Mouse (Mus musculus) macrophage (primary cell): ENCODE results near the gene Sox12. TPM values are rescaled to one million over a fixed set of nuclear protein-coding genes. Genes with fewer than 3 reads are reported as not detected.
"Not testable (repeated sequence)": the region's sequence is repeated elsewhere in the genome, so short reads cannot be mapped to it uniquely, and the experiment has no call there.

Experiments
- H3K27ac ChIP-seq: fragments of 350-480 bp; formaldehyde crosslinking; 2 replicates; pipeline ENCODE4 v1.9.0; 2021
- H3K36me3 ChIP-seq: fragments of 350-480 bp; formaldehyde crosslinking; 2 replicates; pipeline ENCODE4 v1.9.0; 2021; ENCODE audit errors: inconsistent target
- H3K4me3 ChIP-seq: fragments of 350-480 bp; formaldehyde crosslinking; 2 replicates; pipeline ENCODE4 v1.9.0; 2021; ENCODE audit errors: inconsistent target
- H3K79me2 ChIP-seq: fragments of 350-480 bp; formaldehyde crosslinking; 2 replicates; pipeline ENCODE4 v1.9.0; 2021; ENCODE audit errors: inconsistent target
- WGBS: methylation state at CpG from one replicate; pipeline ENCODE4 v1.1.7; 2026; ENCODE audit warnings: inconsistent platforms; ENCODE audit not compliant: missing documents; 5-methylcytosine and 5-hydroxymethylcytosine counted together
- polyA plus RNA-seq: library from polyadenylated mRNA; stranded (reverse); fragments of 250-400 nt; gene quantifications from 3 replicates; pipeline ENCODE4 v1.2.4, GENCODE M21; 2018; ENCODE audit warnings: inconsistent platforms
- total RNA-seq, 78 experiments: library from RNA; depleted of rRNA; stranded (reverse); fragments of 250-400 nt; gene quantifications; 1 replicate in 9 of 78; 2 replicates in 24 of 78; 3 replicates in 43 of 78; 4 replicates in 2 of 78; pipeline ENCODE4 v1.2.4; 2018; ENCODE audit warnings: inconsistent platforms in 56 of 78

Sox12 gene
- total RNA-seq (2018; cell fraction: chromatin; rRNA removed): 1 to 10 TPM in 1 of 26 experiments, under 1 TPM in 2, not detected in 23; 0.08 to 1.7 (median 0.16) TPM
- total RNA-seq (2018; cell fraction: cytosol; rRNA removed): under 1 TPM in 12 of 26 experiments, not detected in 14; 0.03 to 0.10 (median 0.05) TPM
- total RNA-seq (2018; cell fraction: nucleus; rRNA removed): under 1 TPM in 1 of 26 experiments, not detected in 25; 0.17 TPM
- 0.11 to 0.15 TPM in 2 of 3 replicates, not detected in the other for polyA plus RNA-seq

- Histone ChIP-seq H3K27ac (no peak within 1 kb of the TSS), H3K79me2 (no peaks in the 10 kb centered on the region), H3K4me3 (peak within 1 kb of the TSS; percentile 17), H3K36me3 (no peaks in the 10 kb centered on the region)
- under 1% methylated on average over 90 of the region's 104 CpGs for WGBS
These were observed at the start of gene Sox12 for GRCm38 (mm10) chr2:152397680-152398435. Gene Sox12 (minus strand): TSS chr2:152398063.

- Histone ChIP-seq H3K36me3 (no peaks in the 10 kb centered on the region), H3K79me2 (no peaks in the 10 kb centered on the region), H3K4me3 (no peak overlapping the region), H3K27ac (no peak overlapping the region)
- 87% methylated on average over 5 of the region's 5 CpGs for WGBS
These were observed 49.6 kb upstream of the Sox12 start for GRCm38 (mm10) chr2:152447461-152447860.

GRCm38 (mm10) chr2:152446642-152447041, 48.8 kb upstream of the Sox12 start:
- Histone ChIP-seq H3K27ac (no peak overlapping the region), H3K79me2 (no peaks in the 10 kb centered on the region), H3K4me3 (no peak overlapping the region), H3K36me3 (no peaks in the 10 kb centered on the region)
- 46% methylated on average over 2 of the region's 2 CpGs for WGBS

- no peak overlapping the region for H3K4me3 ChIP-seq
- 92% methylated on average over 8 of the region's 8 CpGs for WGBS
- no peaks in the 10 kb centered on the region for H3K36me3 ChIP-seq
- H3K27ac ChIP-seq: no peak overlapping the region
- H3K79me2 ChIP-seq: no peaks in the 10 kb centered on the region
These were observed 45.4 kb upstream of the Sox12 start for GRCm38 (mm10) chr2:152443281-152443680.

GRCm38 (mm10) chr2:152442322-152442721, 44.5 kb upstream of the Sox12 start:
- H3K4me3 ChIP-seq: no peak overlapping the region
- WGBS: 79% methylated on average over 4 of the region's 4 CpGs
- H3K27ac ChIP-seq: no peak overlapping the region
- no peaks in the 10 kb centered on the region for H3K79me2 ChIP-seq
- no peaks in the 10 kb centered on the region for H3K36me3 ChIP-seq

GRCm38 (mm10) chr2:152439833-152440232, 42.0 kb upstream of the Sox12 start:
- Histone ChIP-seq H3K4me3 (no peak overlapping the region), H3K79me2 (no peaks in the 10 kb centered on the region), H3K27ac (no peak overlapping the region), H3K36me3 (no peaks in the 10 kb centered on the region)
- WGBS: 96% methylated on average over 2 of the region's 2 CpGs

- 83% methylated on average over 1 of the region's 1 CpGs for WGBS
- Histone ChIP-seq H3K36me3 (no peaks in the 10 kb centered on the region), H3K79me2 (no peaks in the 10 kb centered on the region), H3K4me3 (no peak overlapping the region), H3K27ac (no peak overlapping the region)
These were observed 41.1 kb upstream of the Sox12 start for GRCm38 (mm10) chr2:152438963-152439362.

GRCm38 (mm10) chr2:152436983-152437860, 39.4 kb upstream of the Sox12 start:
- WGBS: 6% methylated on average over 23 of the region's 23 CpGs
- Histone ChIP-seq H3K79me2 (no peaks in the 10 kb centered on the region), H3K36me3 (no peaks in the 10 kb centered on the region), H3K4me3 (no peak overlapping the region), H3K27ac (no peak overlapping the region)

- 91% methylated on average over 7 of the region's 7 CpGs for WGBS
- Histone ChIP-seq H3K4me3 (no peak overlapping the region), H3K27ac (no peak overlapping the region), H3K36me3 (no peaks in the 10 kb centered on the region), H3K79me2 (no peaks in the 10 kb centered on the region)
These were observed 38.6 kb upstream of the Sox12 start for GRCm38 (mm10) chr2:152436405-152436901.

- not testable (repeated sequence) for H3K4me3 ChIP-seq, H3K27ac ChIP-seq, H3K36me3 ChIP-seq, H3K79me2 ChIP-seq
- 80% methylated on average over 2 of the region's 2 CpGs for WGBS
These were observed 30.6 kb upstream of the Sox12 start for GRCm38 (mm10) chr2:152428481-152428880.

GRCm38 (mm10) chr2:152427493-152427892, 29.6 kb upstream of the Sox12 start:
- no peak overlapping the region for H3K4me3 ChIP-seq
- H3K79me2 ChIP-seq: no peaks in the 10 kb centered on the region
- H3K36me3 ChIP-seq: no peaks in the 10 kb centered on the region
- no peak overlapping the region for H3K27ac ChIP-seq
- 62% methylated on average over 12 of the region's 12 CpGs for WGBS

GRCm38 (mm10) chr2:152415786-152416185, 17.9 kb upstream of the Sox12 start:
- 94% methylated on average over 3 of the region's 3 CpGs for WGBS
- no peaks in the 10 kb centered on the region for H3K79me2 ChIP-seq
- H3K4me3 ChIP-seq: no peak overlapping the region
- H3K27ac ChIP-seq: no peak overlapping the region
- H3K36me3 ChIP-seq: no peaks in the 10 kb centered on the region

GRCm38 (mm10) chr2:152415287-152415686, 17.4 kb upstream of the Sox12 start, which contains the start of gene 6820408C15Rik:
Gene 6820408C15Rik (plus strand): TSS chr2:152415587.
- Histone ChIP-seq H3K79me2 (no peaks in the 10 kb centered on the region), H3K36me3 (no peaks in the 10 kb centered on the region), H3K4me3 (no peak within 1 kb of the TSS; the same call in 1 of the 2 replicates), H3K27ac (no peak within 1 kb of the TSS)
- WGBS: 55% methylated on average over 4 of the region's 4 CpGs

GRCm38 (mm10) chr2:152414591-152415165, 16.8 kb upstream of the Sox12 start, which contains the start of gene Zcchc3:
Gene Zcchc3 (minus strand): TSS chr2:152415027.
- no peaks in the 10 kb centered on the region for H3K79me2 ChIP-seq
- H3K27ac ChIP-seq: no peak within 1 kb of the TSS
- H3K4me3 ChIP-seq: peak within 1 kb of the TSS; percentile 10; the same call in 1 of the 2 replicates
- under 1% methylated on average over 47 of the region's 65 CpGs for WGBS
- H3K36me3 ChIP-seq: no peaks in the 10 kb centered on the region
